Mouse (Mus musculus) cortical plate, adult 2 months (tissue): ENCODE measurements around the gene Dnmt1.

Experiments used
- CTCF ChIP-seq: fragments of 200-500 bp; IDR thresholded peaks from 2 replicates; pipeline ENCODE4 v1.5.1; 2011; ENCODE audit warnings: mild to moderate bottlenecking, control low read depth, low read length; ENCODE audit not compliant: insufficient read depth; ENCODE audit errors: extremely low read depth
- POLR2A ChIP-seq: fragments of 200-500 bp; IDR thresholded peaks from 2 replicates; pipeline ENCODE4 v1.6.1; 2011; ENCODE audit warnings: mild to moderate bottlenecking, low read length, control low read depth; ENCODE audit not compliant: insufficient read depth; ENCODE audit errors: extremely low read depth

- TF ChIP-seq CTCF = no peak
- TF ChIP-seq POLR2A = no peak
Observed at GRCm38 (mm10) chr9:20950419-20950818, 9.3 kb downstream of the Dnmt1 start.
